Mouse (Mus musculus) midbrain, embryonic 15.5 days (tissue): ENCODE results near the gene Csrnp1. TPM values are rescaled to one million over a fixed set of nuclear protein-coding genes. Genes with fewer than 3 reads are reported as not detected.

Experiments used
- ATAC-seq: fragments of 200-750 bp; cut with Nextera tagmentation; replicated peaks from 2 replicates; pipeline ENCODE4 v1.8.0; 2017; ENCODE audit warnings: moderate TSS enrichment
- H3K27ac ChIP-seq: fragments of 300-500 bp; sonication (generic); 2 replicates; pipeline ENCODE4 v1.5.1; 2015; ENCODE audit warnings: mild to moderate bottlenecking, inconsistent platforms
- H3K27me3 ChIP-seq: fragments of 300-500 bp; sonication (generic); replicated peaks from 2 replicates; pipeline ENCODE4 v1.6.1; 2015; ENCODE audit warnings: inconsistent platforms
- H3K36me3 ChIP-seq: fragments of 300-500 bp; sonication (generic); replicated peaks from 2 replicates; pipeline ENCODE4 v1.6.1; 2015; ENCODE audit warnings: inconsistent platforms
- H3K4me1 ChIP-seq: fragments of 300-500 bp; sonication (generic); 2 replicates; pipeline ENCODE4 v1.6.1; 2015; ENCODE audit warnings: inconsistent platforms
- H3K4me2 ChIP-seq: fragments of 300-500 bp; sonication (generic); 2 replicates; pipeline ENCODE4 v1.6.1; 2015; ENCODE audit warnings: inconsistent platforms, mild to moderate bottlenecking, moderate library complexity
- H3K4me3 ChIP-seq: fragments of 300-500 bp; sonication (generic); 2 replicates; pipeline ENCODE4 v1.5.1; 2015; ENCODE audit warnings: mild to moderate bottlenecking, inconsistent platforms
- H3K9ac ChIP-seq: fragments of 300-500 bp; sonication (generic); 2 replicates; pipeline ENCODE4 v1.6.1; 2015; ENCODE audit warnings: mild to moderate bottlenecking, inconsistent platforms
- H3K9me3 ChIP-seq: fragments of 300-500 bp; sonication (generic); 2 replicates; pipeline ENCODE4 v1.6.1; 2016; ENCODE audit warnings: inconsistent platforms
- WGBS: fragments of 180-500 bp; shearing (Covaris S2); methylation state at CpG from one replicate; pipeline ENCODE4 v1.1.7; 2015; ENCODE audit warnings: mixed read lengths; 5-methylcytosine and 5-hydroxymethylcytosine counted together
- polyA plus RNA-seq: library from polyadenylated mRNA; unstranded; fragments of >200 nt; fragmentation: Nextera tagmentation; extraction: Ambion mirVana; gene quantifications from 2 replicates; pipeline ENCODE4 v1.2.1, GENCODE M21; 2015

The Csrnp1 gene
- polyA plus RNA-seq, 1 experiment from 2014 or later = 1.4 TPM

GRCm38 (mm10) chr9:119981183-119982179 is 3.0 kb downstream of the Csrnp1 start:
- H3K27me3 ChIP-seq = peaks cover 28% of the 10 kb centered on the region
- H3K4me1 ChIP-seq = peaks cover 31% of the 10 kb centered on the region
- no peak for ATAC-seq
- H3K9ac ChIP-seq = no peak overlapping the region
- no peaks in the 10 kb centered on the region for H3K9me3 ChIP-seq
- peak overlapping the region; percentile 93 for H3K4me2 ChIP-seq
- WGBS = 4% methylated on average over 15 of the region's 16 CpGs
- peak overlapping the region; percentile 61 for H3K27ac ChIP-seq
- no peaks in the 10 kb centered on the region for H3K36me3 ChIP-seq
- no peak overlapping the region for H3K4me3 ChIP-seq

- H3K27me3 ChIP-seq = peaks cover 28% of the 10 kb centered on the region
- H3K4me3 ChIP-seq = no peak overlapping the region
- 8% methylated on average over 4 of the region's 4 CpGs for WGBS
- no peaks in the 10 kb centered on the region for H3K9me3 ChIP-seq
- no peak overlapping the region for H3K9ac ChIP-seq
- H3K27ac ChIP-seq = 0 out of 2 replicates have a peak overlapping the region, but pooled peaks have one; percentile 61
- peak overlapping the region; percentile 93 for H3K4me2 ChIP-seq
- H3K4me1 ChIP-seq = peaks cover 31% of the 10 kb centered on the region
- no peak for ATAC-seq
- H3K36me3 ChIP-seq = no peaks in the 10 kb centered on the region
Measured at GRCm38 (mm10) chr9:119980770-119981182, 3.7 kb downstream of the Csrnp1 start.

- H3K36me3 ChIP-seq = no peaks in the 10 kb centered on the region
- peaks cover 31% of the 10 kb centered on the region for H3K4me1 ChIP-seq
- H3K27me3 ChIP-seq = peaks cover 24% of the 10 kb centered on the region
- no peak overlapping the region for H3K9ac ChIP-seq
- H3K4me3 ChIP-seq = no peak overlapping the region
- no peak overlapping the region for H3K27ac ChIP-seq
- H3K9me3 ChIP-seq = no peaks in the 10 kb centered on the region
- no peak for ATAC-seq
- 71% methylated on average over 2 of the region's 2 CpGs for WGBS
- H3K4me2 ChIP-seq = no peak overlapping the region
Measured at GRCm38 (mm10) chr9:119979749-119980148, 4.7 kb downstream of the Csrnp1 start.

GRCm38 (mm10) chr9:119978811-119979441 is 5.5 kb downstream of the Csrnp1 start:
- H3K4me3 ChIP-seq = no peak overlapping the region
- H3K36me3 ChIP-seq = no peaks in the 10 kb centered on the region
- no peaks in the 10 kb centered on the region for H3K9me3 ChIP-seq
- no peak overlapping the region for H3K9ac ChIP-seq
- no peak for ATAC-seq
- H3K27ac ChIP-seq = no peak overlapping the region
- 83% methylated on average over 6 of the region's 6 CpGs for WGBS
- H3K27me3 ChIP-seq = peaks cover 16% of the 10 kb centered on the region
- H3K4me2 ChIP-seq = no peak overlapping the region
- peaks cover 31% of the 10 kb centered on the region for H3K4me1 ChIP-seq

GRCm38 (mm10) chr9:119978151-119978810 is 6.2 kb downstream of the Csrnp1 start:
- ATAC-seq = no peak
- Histone ChIP-seq H3K27ac (no peak overlapping the region), H3K9ac (no peak overlapping the region), H3K4me1 (peaks cover 28% of the 10 kb centered on the region), H3K9me3 (no peaks in the 10 kb centered on the region), H3K4me3 (no peak overlapping the region), H3K36me3 (no peaks in the 10 kb centered on the region), H3K27me3 (peaks cover 11% of the 10 kb centered on the region), H3K4me2 (no peak overlapping the region)
- WGBS = 58% methylated on average over 9 of the region's 9 CpGs

- H3K9me3 ChIP-seq = no peaks in the 10 kb centered on the region
- no peaks in the 10 kb centered on the region for H3K36me3 ChIP-seq
- H3K27me3 ChIP-seq = peaks cover 4% of the 10 kb centered on the region
- H3K9ac ChIP-seq = no peak overlapping the region
- H3K4me1 ChIP-seq = peaks cover 21% of the 10 kb centered on the region
- WGBS = 35% methylated on average over 5 of the region's 5 CpGs
- no peak overlapping the region for H3K4me2 ChIP-seq
- H3K4me3 ChIP-seq = no peak overlapping the region
- no peak for ATAC-seq
- H3K27ac ChIP-seq = no peak overlapping the region
Measured at GRCm38 (mm10) chr9:119977557-119978060, 6.8 kb downstream of the Csrnp1 start.

- no peaks in the 10 kb centered on the region for H3K36me3 ChIP-seq
- WGBS = 62% methylated on average over 17 of the region's 17 CpGs
- peaks cover 15% of the 10 kb centered on the region for H3K4me1 ChIP-seq
- H3K4me3 ChIP-seq = no peak overlapping the region
- no peak overlapping the region for H3K4me2 ChIP-seq
- no peak overlapping the region for H3K27ac ChIP-seq
- H3K9ac ChIP-seq = no peak overlapping the region
- H3K27me3 ChIP-seq = no peaks in the 10 kb centered on the region; the same call in 1 of the 2 replicates
- H3K9me3 ChIP-seq = no peaks in the 10 kb centered on the region
- no peak for ATAC-seq
Measured at GRCm38 (mm10) chr9:119976704-119977556, 7.5 kb downstream of the Csrnp1 start.

- H3K4me1 ChIP-seq = peaks cover 13% of the 10 kb centered on the region
- H3K36me3 ChIP-seq = no peaks in the 10 kb centered on the region
- no peak overlapping the region for H3K9ac ChIP-seq
- no peaks in the 10 kb centered on the region for H3K27me3 ChIP-seq
- 96% methylated on average over 4 of the region's 4 CpGs for WGBS
- no peak overlapping the region for H3K4me3 ChIP-seq
- no peaks in the 10 kb centered on the region for H3K9me3 ChIP-seq
- no peak for ATAC-seq
- H3K27ac ChIP-seq = no peak overlapping the region
- H3K4me2 ChIP-seq = no peak overlapping the region
Measured at GRCm38 (mm10) chr9:119975286-119975685, 9.2 kb downstream of the Csrnp1 start.

GRCm38 (mm10) chr9:119974609-119975008 is 9.8 kb downstream of the Csrnp1 start:
- Histone ChIP-seq H3K4me2 (no peak overlapping the region), H3K9me3 (no peaks in the 10 kb centered on the region), H3K36me3 (no peaks in the 10 kb centered on the region), H3K27ac (no peak overlapping the region), H3K4me3 (no peak overlapping the region), H3K9ac (no peak overlapping the region), H3K4me1 (peaks cover 17% of the 10 kb centered on the region), H3K27me3 (no peaks in the 10 kb centered on the region)
- WGBS = 85% methylated on average over 5 of the region's 5 CpGs
- ATAC-seq = no peak

GRCm38 (mm10) chr9:119973869-119974520 is 10.5 kb downstream of the Csrnp1 start:
- Histone ChIP-seq H3K9me3 (no peaks in the 10 kb centered on the region), H3K27me3 (no peaks in the 10 kb centered on the region), H3K27ac (no peak overlapping the region), H3K4me3 (no peak overlapping the region), H3K4me1 (peaks cover 17% of the 10 kb centered on the region), H3K4me2 (no peak overlapping the region), H3K9ac (no peak overlapping the region), H3K36me3 (no peaks in the 10 kb centered on the region)
- ATAC-seq = no peak
- 90% methylated on average over 27 of the region's 27 CpGs for WGBS

GRCm38 (mm10) chr9:119973281-119973680 is 11.2 kb downstream of the Csrnp1 start:
- WGBS = 93% methylated on average over 23 of the region's 23 CpGs
- Histone ChIP-seq H3K36me3 (no peaks in the 10 kb centered on the region), H3K4me1 (peaks cover 17% of the 10 kb centered on the region), H3K4me2 (no peak overlapping the region), H3K27ac (no peak overlapping the region), H3K4me3 (no peak overlapping the region), H3K27me3 (no peaks in the 10 kb centered on the region), H3K9ac (no peak overlapping the region), H3K9me3 (no peaks in the 10 kb centered on the region)
- ATAC-seq = no peak
